Mouse (Mus musculus): ENCODE results near the gene Rtraf.

Rtraf gene

DNA sequence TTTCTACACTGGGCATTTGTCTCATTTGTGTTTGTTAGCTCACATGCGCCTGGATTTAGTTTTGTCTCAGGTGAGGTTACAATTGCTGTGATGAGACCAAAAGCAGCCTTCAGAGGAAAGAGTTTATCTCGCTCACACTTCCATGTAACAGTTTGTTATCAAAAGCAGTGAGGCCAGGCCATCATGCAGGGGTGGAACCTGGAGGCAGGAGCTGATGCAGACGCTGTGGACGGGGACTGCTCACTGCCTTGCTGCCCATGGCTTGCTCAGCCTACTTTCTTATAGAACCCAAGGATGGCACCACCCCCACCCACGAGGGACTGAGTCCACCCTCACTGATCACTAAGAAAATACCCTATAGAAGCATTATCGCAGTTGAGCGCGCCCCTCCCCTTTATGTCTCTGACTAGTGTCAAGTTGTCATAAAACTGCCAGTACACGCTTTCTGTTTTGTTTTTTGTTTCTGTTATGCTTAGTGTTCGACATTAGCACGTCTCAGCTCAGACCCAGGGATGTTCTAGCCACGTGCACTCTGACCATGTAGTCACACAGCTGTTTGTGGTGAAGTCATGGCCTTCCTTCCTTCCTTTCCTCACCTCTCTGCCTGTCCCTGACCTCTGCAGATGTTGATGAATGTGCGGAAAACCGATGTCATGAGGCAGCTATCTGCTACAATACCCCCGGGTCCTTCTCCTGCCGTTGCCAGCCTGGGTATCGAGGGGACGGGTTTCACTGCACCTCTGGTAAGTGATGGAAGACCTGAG is 26.9 kb downstream of the Rtraf start:
- DNase-seq = no peak

DNA sequence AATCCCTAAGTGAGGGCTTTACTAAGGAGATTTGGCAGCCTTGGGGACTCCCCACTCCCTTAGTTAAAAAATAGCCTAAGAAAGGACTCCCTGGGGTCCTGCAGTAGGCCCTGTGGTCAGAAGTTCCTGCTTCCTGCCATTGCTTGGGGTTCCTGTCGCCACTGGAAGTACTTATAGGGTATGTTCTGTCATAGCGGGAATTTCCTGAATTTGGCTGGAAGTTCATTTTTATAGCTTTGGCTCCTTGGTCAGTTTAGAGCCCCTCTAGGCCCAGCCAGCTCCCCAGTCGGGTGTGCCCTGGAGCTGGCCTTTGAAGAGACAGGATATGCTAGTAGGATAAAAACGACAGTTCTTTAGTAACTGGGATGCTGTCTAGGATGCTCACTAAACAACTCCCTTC is 28.7 kb downstream of the Rtraf start:
- DNase-seq = no peak

DNA sequence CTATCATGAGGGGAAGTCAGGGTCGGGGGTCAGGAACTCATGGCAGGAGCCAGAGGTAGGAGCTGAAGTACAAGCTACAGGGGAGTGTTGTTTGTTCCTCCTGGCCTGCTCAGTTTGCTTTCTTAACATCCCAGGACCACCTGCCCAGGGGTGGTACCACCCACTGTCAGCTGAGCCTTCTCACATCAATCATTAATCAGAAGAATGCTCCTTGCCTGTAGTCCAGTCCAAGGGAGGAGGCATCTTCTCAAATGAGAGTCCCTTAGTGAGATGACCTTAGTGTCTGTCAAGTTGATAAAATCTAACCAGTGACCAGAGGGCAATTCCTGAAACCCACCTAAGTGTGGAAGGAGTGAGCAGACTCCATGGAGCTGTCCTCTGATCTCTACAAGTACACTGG is 35.2 kb downstream of the Rtraf start:
- no peak for DNase-seq

DNA sequence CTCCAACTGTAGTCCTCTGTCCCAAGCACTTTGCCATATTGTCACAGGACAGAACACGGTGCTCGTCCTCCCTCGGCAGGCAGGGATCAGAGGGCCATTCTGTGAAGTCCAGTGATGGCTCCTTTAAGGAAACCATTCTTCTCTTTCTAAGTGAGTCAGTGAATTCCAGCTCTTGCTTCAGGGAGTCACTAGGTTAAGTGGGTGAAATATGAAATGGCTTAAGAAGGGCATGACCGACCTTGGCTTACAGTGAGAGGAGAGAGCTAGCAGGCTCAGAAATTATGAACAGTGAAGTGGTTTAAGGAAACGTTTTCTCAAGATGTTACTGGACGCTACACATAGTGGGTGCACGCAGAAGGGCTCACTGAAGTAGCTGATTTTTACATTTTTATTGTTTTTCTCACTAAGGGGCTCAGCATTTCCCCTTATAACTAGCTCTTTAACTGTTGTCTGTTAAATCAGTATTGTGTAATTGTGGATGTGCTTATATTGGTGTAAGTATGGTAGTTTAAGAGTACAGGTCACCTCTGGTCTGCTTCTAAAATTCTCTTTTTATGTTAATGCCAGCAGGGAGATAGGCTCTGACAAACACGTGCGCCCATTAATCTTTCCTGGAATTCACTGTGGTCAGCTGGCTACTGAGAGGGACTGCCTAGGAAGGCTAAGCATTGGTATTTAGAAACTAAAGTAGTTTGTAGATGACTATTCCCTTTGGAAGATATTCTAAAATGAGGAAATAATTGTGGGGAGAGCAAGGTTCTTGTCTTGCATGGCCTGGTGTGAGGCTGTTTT is 37.6 kb downstream of the Rtraf start:
- DNase-seq = no peak

DNA sequence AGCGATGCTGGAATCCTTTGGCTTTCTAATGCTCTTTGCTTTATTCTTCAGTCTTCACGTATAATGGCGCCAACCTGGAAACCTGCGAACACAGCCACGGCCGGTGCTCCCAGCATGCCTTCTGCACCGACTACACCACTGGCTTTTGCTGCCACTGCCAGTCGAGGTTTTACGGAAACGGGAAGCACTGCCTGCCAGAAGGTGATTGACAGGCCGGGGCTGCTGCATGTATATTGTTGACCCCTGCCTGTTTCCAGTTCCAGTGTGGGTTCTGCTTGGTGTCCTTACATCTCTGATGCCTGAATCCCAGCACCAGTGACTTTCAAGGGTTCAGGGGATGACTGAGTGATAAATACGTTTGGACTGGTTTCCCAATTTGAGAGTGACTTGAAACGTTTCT is 45.7 kb downstream of the Rtraf start:
- no peak for DNase-seq

DNA sequence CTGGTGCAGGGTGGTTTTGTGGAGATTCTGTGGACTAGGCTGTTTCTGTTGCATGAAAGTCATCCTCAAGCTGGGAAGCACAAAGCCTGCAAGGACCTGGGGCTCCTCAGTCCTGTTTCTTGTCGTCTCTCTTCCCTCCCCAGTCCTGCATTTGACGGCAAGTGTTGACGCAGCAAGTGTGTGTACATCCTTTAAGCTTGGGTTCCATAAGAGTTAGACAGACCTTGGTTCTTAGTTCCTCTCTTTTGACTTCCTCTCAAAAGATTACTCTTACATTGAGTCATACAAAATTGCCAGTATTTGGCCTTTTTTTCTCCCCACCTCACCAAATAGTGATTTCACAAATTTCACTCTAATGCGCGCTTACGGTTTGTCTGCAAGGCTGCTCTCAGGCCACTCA is 46.3 kb downstream of the Rtraf start:
- DNase-seq = no peak

DNA sequence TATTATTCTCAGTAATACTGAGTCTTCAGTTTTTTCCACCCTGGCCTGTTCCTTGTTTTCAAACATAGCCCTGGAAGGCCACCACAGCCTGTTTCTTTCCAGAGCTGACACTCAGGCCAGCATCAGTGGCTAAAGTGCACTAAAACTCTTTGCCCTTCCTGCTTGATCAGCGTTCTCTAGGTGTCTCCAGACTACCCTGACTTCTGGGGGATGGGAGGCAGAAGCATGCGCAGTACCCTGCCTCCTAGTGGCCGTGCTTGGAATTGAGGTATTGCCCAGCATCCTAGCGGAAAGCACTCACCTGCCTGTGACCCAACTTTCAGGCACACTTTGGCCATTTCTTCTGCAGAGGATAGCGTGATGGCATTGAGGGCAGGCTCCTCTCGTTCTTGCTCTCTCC is 46.7 kb downstream of the Rtraf start:
- no peak for DNase-seq

DNA sequence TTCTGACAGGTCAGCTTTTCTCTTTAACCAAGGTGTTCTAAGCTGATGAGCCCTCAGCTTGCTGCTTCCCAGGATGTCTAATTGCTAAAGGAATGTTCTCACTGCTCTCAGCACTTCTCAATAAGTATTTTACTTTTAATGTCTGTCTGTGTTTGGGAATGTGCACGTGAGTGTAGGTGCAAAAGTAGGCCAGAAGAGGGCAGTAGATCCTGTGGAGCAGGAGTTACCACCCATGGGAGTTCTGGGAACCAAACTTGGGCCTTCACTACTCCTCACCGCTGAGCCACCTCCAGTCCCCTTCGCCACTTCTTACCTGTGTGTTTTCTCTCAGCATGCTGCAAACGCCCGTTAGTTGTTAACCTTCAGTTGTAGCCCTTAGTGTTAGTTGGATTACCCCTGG is 47.4 kb downstream of the Rtraf start:
- DNase-seq = no peak

DNA sequence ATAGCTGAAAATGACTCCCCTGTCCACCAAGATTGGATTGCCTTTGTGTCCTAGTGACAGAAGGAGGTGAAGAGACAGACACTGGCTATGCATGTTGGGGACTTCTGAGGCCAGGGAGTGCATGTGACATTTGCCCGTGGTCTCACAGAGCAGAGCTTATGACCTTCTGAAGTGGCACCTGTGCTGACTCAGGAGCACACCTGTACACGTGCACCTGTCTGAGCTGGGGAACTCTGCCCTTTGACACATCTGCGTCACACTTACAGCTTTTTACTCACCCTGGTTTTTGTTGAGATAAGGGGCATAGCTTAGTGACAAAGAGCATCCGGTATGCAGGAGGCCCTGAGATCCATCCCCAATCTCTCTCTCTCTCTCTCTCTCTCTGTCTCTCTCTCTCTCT is 48.1 kb downstream of the Rtraf start:
- no peak for DNase-seq

DNA sequence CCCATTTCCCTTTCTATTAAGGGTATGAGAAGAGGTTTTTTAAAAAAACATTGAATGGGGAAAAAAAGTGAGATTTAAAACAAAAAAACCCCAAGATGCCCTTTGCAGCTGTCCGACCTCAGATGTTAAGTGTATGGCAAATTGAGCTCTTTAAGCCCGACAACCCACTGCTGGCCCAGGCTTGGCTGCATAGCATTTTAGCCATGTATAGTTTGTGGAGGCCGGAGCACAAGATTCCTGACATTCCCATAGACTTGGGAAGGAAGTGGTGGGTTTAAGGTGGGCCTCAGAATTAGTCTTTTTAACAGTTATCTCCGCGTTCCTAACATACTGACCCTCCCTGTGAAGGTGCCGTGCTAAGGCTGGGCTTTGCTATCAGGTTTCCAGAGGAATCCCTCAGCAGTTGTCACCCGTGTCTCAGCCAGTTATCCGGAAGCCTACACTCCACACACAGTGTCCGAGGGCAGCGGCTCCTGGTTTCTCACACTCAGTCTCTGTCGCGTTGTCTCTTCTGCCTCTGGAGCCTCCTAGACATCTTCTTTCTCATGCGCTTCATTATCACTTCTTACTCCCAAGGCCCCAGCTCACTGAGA is 49.5 kb downstream of the Rtraf start:
- DNase-seq = no peak

DNA sequence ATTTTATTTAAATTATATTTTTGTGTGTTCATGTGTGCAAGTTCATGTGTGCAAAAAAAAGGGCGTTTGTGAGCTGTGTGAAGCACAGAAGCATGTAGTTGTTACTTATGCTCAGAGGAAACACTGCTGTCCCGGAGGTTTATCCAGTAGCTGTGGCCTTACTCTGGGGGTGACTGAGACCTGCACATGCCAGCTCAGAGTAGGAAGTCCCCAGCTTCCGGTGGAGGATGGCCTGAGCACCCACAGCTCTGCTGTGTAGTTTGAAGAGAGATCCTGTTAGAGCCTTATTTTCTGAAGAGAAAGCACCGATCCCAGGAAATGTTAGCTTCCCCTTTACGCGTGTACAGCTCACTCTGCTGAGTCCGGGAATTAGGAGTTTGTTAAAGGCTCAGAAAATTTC is 52.5 kb downstream of the Rtraf start:
- DNase-seq = no peak

DNA sequence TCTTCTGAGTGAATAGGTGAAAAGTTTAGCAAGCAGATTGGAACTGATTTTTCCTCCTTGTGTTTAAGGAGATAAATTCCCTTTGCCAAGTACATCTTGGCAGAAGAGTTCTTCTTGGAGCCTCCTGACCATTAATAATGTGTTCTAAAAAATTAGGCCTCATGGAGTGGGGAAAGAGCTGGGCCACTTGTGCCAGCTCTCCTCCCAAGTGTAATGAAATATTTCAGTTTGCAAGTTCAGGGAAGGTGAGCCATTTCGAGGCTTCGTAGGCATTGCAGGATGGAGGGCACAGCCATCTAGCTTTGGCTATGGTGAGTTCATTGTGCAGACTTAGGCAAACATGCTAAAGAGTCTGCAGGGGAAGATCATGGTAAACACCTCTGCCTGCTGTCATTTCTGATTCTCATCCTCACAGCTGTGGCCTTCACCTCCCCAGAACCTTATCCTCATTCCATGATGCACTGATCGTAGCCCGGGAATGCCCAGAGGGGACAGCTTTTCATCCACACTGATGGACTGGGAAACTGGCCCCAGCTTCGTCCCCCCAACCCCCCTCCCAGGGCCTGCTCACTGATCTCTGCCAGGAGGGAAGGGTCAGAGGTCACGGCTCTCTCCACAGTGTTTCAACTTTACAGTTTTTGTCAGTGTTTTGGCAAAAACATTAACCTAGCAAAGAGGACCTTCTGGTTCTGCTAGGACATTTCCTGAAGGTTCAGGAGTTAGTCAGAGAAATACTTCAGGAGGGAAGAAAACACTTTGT is 54.0 kb downstream of the Rtraf start:
- DNase-seq = no peak

DNA sequence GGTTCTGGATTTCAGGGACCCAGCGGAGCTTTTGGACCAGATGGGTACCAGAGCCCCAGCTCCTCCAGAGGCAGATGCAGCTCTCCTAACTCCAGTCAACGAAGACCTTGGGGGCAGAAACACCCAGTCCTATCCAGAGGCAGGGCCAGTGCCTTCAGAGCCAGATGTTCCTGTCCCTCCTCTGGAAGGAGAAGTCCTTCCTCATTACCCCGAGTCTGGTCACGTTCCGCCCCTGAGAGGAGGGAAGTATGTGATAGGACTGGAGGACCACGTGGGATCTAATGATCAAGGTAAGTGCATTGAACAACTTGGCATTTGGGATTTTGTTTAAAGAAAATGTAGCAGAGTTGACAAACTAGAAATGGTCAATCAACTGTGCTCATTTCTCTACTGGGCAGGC is 55.0 kb downstream of the Rtraf start:
- no peak for DNase-seq

DNA sequence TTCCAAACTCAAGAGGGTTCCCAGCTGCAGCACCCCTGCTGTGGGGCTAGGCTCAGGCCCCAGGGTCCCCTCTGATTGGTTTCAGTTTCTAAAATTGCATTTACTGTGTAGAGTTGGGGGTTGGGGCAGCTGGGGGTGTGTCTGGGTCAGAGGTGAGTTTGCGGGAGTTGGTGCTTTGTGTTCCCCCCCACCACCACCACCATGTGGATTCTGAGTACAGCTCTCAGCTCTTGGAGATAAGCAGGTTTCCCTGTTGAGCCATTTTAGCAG is 57.3 kb downstream of the Rtraf start:
- DNase-seq = no peak

DNA sequence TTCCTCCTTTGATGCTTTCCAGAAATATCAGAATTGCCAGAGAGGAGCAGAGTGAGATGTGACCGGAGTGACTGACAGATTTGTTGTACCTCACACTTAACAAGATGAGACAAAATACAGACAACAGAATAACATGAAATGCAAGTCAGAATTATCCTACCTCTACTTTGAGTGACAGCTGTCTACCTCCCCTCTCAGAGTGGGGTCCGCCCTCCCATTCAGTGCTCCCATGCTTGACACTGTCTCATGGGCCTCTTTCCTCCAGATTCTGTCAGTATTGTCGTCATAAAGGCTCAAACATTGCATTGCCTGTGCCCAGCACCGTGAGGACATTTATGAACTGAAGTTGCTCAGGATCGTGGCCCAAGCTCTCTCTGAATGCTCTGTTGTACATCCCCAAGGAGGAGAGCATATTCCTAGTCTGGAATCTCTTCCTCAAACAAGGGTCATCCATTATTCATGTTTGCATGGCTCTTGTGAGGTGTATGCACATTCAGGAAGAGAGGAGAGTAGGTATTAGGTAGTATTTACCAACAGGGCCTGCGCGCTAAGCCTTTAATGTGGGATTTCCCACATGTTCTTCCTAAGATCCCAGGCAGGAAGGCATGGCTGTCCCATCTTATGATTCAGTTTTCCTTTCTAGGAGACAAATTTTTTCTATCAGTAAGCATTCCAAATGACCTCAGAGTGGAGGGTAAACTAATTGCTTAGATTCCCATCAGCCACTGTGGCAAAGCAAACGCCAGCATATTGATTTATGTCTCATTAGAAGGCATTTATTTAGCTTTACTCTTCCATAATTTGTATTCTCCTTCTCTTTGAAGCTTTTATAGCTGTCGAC is 57.9 kb downstream of the Rtraf start:
- no peak for DNase-seq

DNA sequence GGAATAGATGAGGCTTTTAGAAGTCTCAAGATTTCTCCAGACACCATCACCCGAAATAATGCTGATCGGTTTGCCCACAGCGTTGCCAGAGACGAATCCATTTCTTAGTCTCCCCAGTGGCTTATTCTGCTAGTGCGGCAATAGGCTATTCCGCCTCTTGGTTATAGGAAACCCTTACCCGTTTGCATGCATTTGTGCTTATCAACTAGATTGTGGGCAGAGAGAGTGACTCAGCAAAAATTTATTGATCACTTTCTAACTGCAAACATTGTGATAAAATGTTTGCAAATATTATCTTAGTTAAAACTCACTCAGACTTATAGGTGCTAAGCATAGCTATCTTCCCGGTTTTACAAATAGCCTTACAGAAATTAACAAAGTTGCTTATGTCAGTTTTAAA is 59.3 kb downstream of the Rtraf start:
- DNase-seq = no peak

DNA sequence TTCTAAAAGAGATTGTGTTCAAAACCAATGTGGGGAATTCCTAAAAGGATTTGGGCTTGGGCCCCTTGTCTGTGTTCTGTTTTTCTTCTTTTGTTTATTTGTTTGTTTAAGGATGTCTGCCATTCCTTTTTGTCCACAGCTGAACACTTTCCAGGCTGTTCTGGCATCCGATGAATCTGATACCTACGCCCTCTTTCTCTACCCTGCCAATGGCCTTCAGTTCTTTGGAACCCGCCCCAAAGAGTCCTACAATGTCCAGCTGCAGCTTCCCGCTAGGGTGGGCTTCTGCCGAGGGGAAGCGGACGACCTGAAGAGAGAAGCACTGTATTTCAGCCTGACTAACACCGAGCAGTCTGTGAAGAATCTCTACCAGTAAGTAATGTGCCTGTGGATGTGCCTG is 60.1 kb downstream of the Rtraf start:
- no peak for DNase-seq

DNA sequence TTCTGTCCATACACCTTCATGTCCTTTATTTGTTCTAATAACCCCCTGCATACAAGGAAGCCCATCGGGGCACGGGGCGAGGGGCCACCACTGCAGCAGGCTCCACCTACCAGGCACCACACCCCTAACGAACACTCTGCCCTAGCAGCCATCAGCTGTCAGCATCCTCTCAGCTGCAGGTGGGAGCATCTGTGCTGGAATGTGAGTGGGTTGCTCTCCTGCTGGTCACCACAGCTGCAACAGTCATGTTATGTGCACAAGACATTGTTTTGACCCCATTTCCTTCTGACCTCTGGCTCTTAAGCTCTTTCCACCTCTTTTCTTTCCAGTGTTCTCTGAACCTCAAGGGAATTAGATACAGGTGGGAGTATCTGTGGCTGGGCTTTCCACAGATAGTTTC is 61.6 kb downstream of the Rtraf start:
- no peak for DNase-seq
